Mouse (Mus musculus) CH12.LX (cell line): ENCODE measurements around the gene Fam193b. TPM values are rescaled to one million over a fixed set of nuclear protein-coding genes. Genes with fewer than 3 reads are reported as not detected.

ENCODE experiments used
- DNase-seq: peaks from one replicate; pipeline ENCODE4 v3.0.0-alpha.2; 2013; ENCODE audit errors: extremely low read depth
- H3K27ac ChIP-seq: 2 replicates; pipeline ENCODE4 v1.5.1; 2012; ENCODE audit warnings: low read depth, mild to moderate bottlenecking, control low read depth, moderate library complexity; ENCODE audit not compliant: insufficient read depth
- H3K27me3 ChIP-seq: replicated peaks from 2 replicates; pipeline ENCODE3; 2012; ENCODE audit warnings: inconsistent platforms
- H3K36me3 ChIP-seq, 2 experiments: replicated peaks in 1 of 2; 2 replicates each; pipeline versions ENCODE3 to v1.6.1; 2012; ENCODE audit warnings: inconsistent platforms in 1 of 2, low read length in 1 of 2, mild to moderate bottlenecking in 1 of 2, mixed read lengths in 1 of 2, moderate library complexity in 1 of 2; ENCODE audit not compliant: control insufficient read depth in 1 of 2, insufficient read depth in 1 of 2
- H3K4me1 ChIP-seq, 2 experiments: 2 replicates each; pipeline ENCODE4 v1.6.1; 2012; ENCODE audit warnings: inconsistent platforms in 1 of 2, moderate library complexity in 1 of 2; ENCODE audit not compliant: insufficient read depth in 2 of 2, control insufficient read depth in 1 of 2
- H3K4me2 ChIP-seq: 2 replicates; pipeline ENCODE4 v1.6.1; 2012; ENCODE audit warnings: low read depth, mild to moderate bottlenecking, control low read depth; ENCODE audit not compliant: poor library complexity, insufficient read depth, severe bottlenecking
- H3K4me3 ChIP-seq, 3 experiments: fragments of 150-350 bp in 1 of 3; sonication (generic) in 1 of 3; replicated peaks in 1 of 3; 2 replicates each; pipeline versions ENCODE3 to v1.5.1; 2011 to 2012; ENCODE audit warnings: low read depth in 2 of 3, low read length in 2 of 3, mild to moderate bottlenecking in 2 of 3, moderate library complexity in 2 of 3, control low read depth in 1 of 3, improper control_type of control experiment in 1 of 3, inconsistent platforms in 1 of 3, mixed read lengths in 1 of 3; ENCODE audit not compliant: poor library complexity in 1 of 3
- H3K79me2 ChIP-seq: replicated peaks from 2 replicates; pipeline ENCODE4 v1.6.1; 2012; ENCODE audit warnings: mild to moderate bottlenecking, moderate library complexity; ENCODE audit not compliant: control insufficient read depth, poor library complexity, insufficient read depth, severe bottlenecking; ENCODE audit errors: extremely low read depth
- H3K9ac ChIP-seq: 2 replicates; pipeline ENCODE4 v1.6.1; 2012; ENCODE audit warnings: low read depth, mild to moderate bottlenecking, control low read depth, moderate library complexity; ENCODE audit not compliant: insufficient read depth
- H3K9me3 ChIP-seq: replicated peaks from 2 replicates; pipeline ENCODE3; 2012; ENCODE audit warnings: low read length, inconsistent platforms, mixed read lengths
- BHLHE40 ChIP-seq: IDR thresholded peaks from 2 replicates; pipeline ENCODE4 v1.6.1; 2011; ENCODE audit warnings: mild to moderate bottlenecking, low read depth, low read length, improper control_type of control experiment
- CHD1 ChIP-seq: IDR thresholded peaks from 2 replicates; pipeline ENCODE4 v1.6.1; 2012; ENCODE audit warnings: low read depth, low read length, improper control_type of control experiment, inconsistent platforms
- CHD2 ChIP-seq: IDR thresholded peaks from 2 replicates; pipeline ENCODE4 v1.6.1; 2011; ENCODE audit warnings: low read length, improper control_type of control experiment
- CTCF ChIP-seq, 2 experiments: IDR thresholded peaks in 1 of 2; conservative IDR thresholded peaks in 1 of 2; 2 replicates each; pipeline ENCODE4 v1.5.1; 2011 to 2012; ENCODE audit warnings: low read depth in 2 of 2, low read length in 2 of 2, improper control_type of control experiment in 1 of 2, inconsistent platforms in 1 of 2, mild to moderate bottlenecking in 1 of 2, moderate library complexity in 1 of 2
- E2F4 ChIP-seq: IDR thresholded peaks from 2 replicates; pipeline ENCODE4 v1.6.1; 2011; ENCODE audit warnings: low read depth, low read length, improper control_type of control experiment; ENCODE audit not compliant: insufficient replicate concordance
- ELF1 ChIP-seq: IDR thresholded peaks from 2 replicates; pipeline ENCODE4 v1.6.1; 2014; ENCODE audit warnings: low read depth, mild to moderate bottlenecking, inconsistent platforms, low read length, improper control_type of control experiment
- EP300 ChIP-seq: IDR thresholded peaks from 2 replicates; pipeline ENCODE4 v1.6.1; 2011; ENCODE audit warnings: low read length, improper control_type of control experiment
- ETS1 ChIP-seq: conservative IDR thresholded peaks from 2 replicates; pipeline ENCODE4 v1.6.1; 2012; ENCODE audit warnings: low read depth, mild to moderate bottlenecking, inconsistent platforms, low read length, improper control_type of control experiment, moderate library complexity
- GABPA ChIP-seq: IDR thresholded peaks from 2 replicates; pipeline ENCODE4 v1.6.1; 2012; ENCODE audit warnings: low read depth, low read length, improper control_type of control experiment, inconsistent platforms; ENCODE audit not compliant: insufficient replicate concordance
- HCFC1 ChIP-seq: IDR thresholded peaks from 2 replicates; pipeline ENCODE4 v1.6.1; 2012; ENCODE audit warnings: low read depth, mild to moderate bottlenecking, inconsistent platforms, low read length, improper control_type of control experiment
- IRF4 ChIP-seq: IDR thresholded peaks from 2 replicates; pipeline ENCODE4 v1.6.1; 2014; ENCODE audit warnings: low read depth, mild to moderate bottlenecking, inconsistent platforms, low read length, improper control_type of control experiment
- JUND ChIP-seq: conservative IDR thresholded peaks from 2 replicates; pipeline ENCODE4 v1.6.1; 2011; ENCODE audit warnings: low read depth, low read length, improper control_type of control experiment
- MAFK ChIP-seq: IDR thresholded peaks from 2 replicates; pipeline ENCODE4 v1.6.1; 2011; ENCODE audit warnings: low read length, improper control_type of control experiment; ENCODE audit not compliant: insufficient replicate concordance
- MAX ChIP-seq: IDR thresholded peaks from 2 replicates; pipeline ENCODE4 v1.6.1; 2011; ENCODE audit warnings: low read length, improper control_type of control experiment
- MAZ ChIP-seq: IDR thresholded peaks from 2 replicates; pipeline ENCODE4 v1.6.1; 2012; ENCODE audit warnings: low read depth, mild to moderate bottlenecking, inconsistent platforms, low read length, improper control_type of control experiment, moderate library complexity
- MEF2A ChIP-seq: IDR thresholded peaks from 2 replicates; pipeline ENCODE4 v1.6.1; 2014; ENCODE audit warnings: low read depth, mild to moderate bottlenecking, inconsistent platforms, low read length, improper control_type of control experiment, borderline replicate concordance
- MXI1 ChIP-seq: IDR thresholded peaks from 2 replicates; pipeline ENCODE4 v1.6.1; 2011; ENCODE audit warnings: mild to moderate bottlenecking, low read depth, low read length, improper control_type of control experiment
- MYC ChIP-seq: IDR thresholded peaks from 2 replicates; pipeline ENCODE4 v1.6.1; 2011; ENCODE audit warnings: low read depth, mild to moderate bottlenecking, improper control_type of control experiment, low read length
- NELFE ChIP-seq: IDR thresholded peaks from 2 replicates; pipeline ENCODE4 v1.6.1; 2011; ENCODE audit warnings: low read depth, low read length, improper control_type of control experiment
- NRF1 ChIP-seq: IDR thresholded peaks from 2 replicates; pipeline ENCODE4 v1.6.1; 2014; ENCODE audit warnings: low read depth, mild to moderate bottlenecking, inconsistent platforms, low read length, improper control_type of control experiment, moderate library complexity
- PAX5 ChIP-seq: IDR thresholded peaks from 2 replicates; pipeline ENCODE4 v1.6.1; 2012; ENCODE audit warnings: low read length, inconsistent platforms, mixed read lengths
- POLR2A ChIP-seq: IDR thresholded peaks from 2 replicates; pipeline ENCODE4 v1.6.1; 2011; ENCODE audit warnings: low read depth, mild to moderate bottlenecking, improper control_type of control experiment, low read length
- POLR2AphosphoS2 ChIP-seq: IDR thresholded peaks from 2 replicates; pipeline ENCODE4 v1.6.1; 2011; ENCODE audit warnings: low read depth, low read length, improper control_type of control experiment
- RAD21 ChIP-seq: IDR thresholded peaks from 2 replicates; pipeline ENCODE4 v1.6.1; 2011; ENCODE audit warnings: low read depth, mild to moderate bottlenecking, low read length, improper control_type of control experiment, moderate library complexity
- RCOR1 ChIP-seq: conservative IDR thresholded peaks from 2 replicates; pipeline ENCODE4 v1.6.1; 2012; ENCODE audit warnings: low read depth, mild to moderate bottlenecking, inconsistent platforms, low read length, improper control_type of control experiment
- SIN3A ChIP-seq: IDR thresholded peaks from 2 replicates; pipeline ENCODE4 v1.6.1; 2012; ENCODE audit warnings: low read length, improper control_type of control experiment, inconsistent platforms
- SMC3 ChIP-seq: IDR thresholded peaks from 2 replicates; pipeline ENCODE4 v1.6.1; 2011; ENCODE audit warnings: low read depth, low read length, improper control_type of control experiment
- TBP ChIP-seq: conservative IDR thresholded peaks from 2 replicates; pipeline ENCODE4 v1.6.1; 2011; ENCODE audit warnings: low read depth, low read length, improper control_type of control experiment
- TCF12 ChIP-seq: IDR thresholded peaks from 2 replicates; pipeline ENCODE4 v1.6.1; 2014; ENCODE audit warnings: low read depth, mild to moderate bottlenecking, inconsistent platforms, low read length, improper control_type of control experiment
- USF1 ChIP-seq: IDR thresholded peaks from 2 replicates; pipeline ENCODE4 v1.6.1; 2014; ENCODE audit warnings: low read depth, mild to moderate bottlenecking, inconsistent platforms, low read length, improper control_type of control experiment
- ZKSCAN1 ChIP-seq: IDR thresholded peaks from 2 replicates; pipeline ENCODE4 v1.6.1; 2012; ENCODE audit warnings: low read depth, inconsistent platforms, low read length, improper control_type of control experiment, borderline replicate concordance
- ZMIZ1 ChIP-seq: IDR thresholded peaks from 2 replicates; pipeline ENCODE4 v1.6.1; 2012; ENCODE audit warnings: low read depth, mild to moderate bottlenecking, inconsistent platforms, low read length, improper control_type of control experiment
- ZNF384 ChIP-seq: IDR thresholded peaks from 2 replicates; pipeline ENCODE4 v1.6.1; 2012; ENCODE audit warnings: low read depth, low read length, improper control_type of control experiment, inconsistent platforms
- dilution Hi-C: fragments of 300-500 bp; cut with MboI; formaldehyde crosslinking; loops from 2 replicates; pipeline ENCODE4 v1.14.3; 2020; ENCODE audit warnings: low sequenced_read_pairs; ENCODE audit not compliant: extremely low pct_unique_long_range_greater_than_20kb, extremely low pct_ligation_motif_present
- in situ Hi-C: fragments of 300-500 bp; cut with MboI; formaldehyde crosslinking; loops from 3 replicates; pipeline ENCODE4 v1.14.3; 2019; ENCODE audit warnings: low sequenced_read_pairs, low pct_ligation_motif_present, low pct_unique_long_range_greater_than_20kb, mixed read lengths
- polyA plus RNA-seq: library from polyadenylated mRNA; unstranded; fragments of >175 nt; gene quantifications from 2 replicates; pipeline ENCODE4 v1.2.1, GENCODE M21; 2012; ENCODE audit warnings: low read depth; ENCODE audit not compliant: insufficient read length
- total RNA-seq, 2 experiments: library from RNA; depleted of rRNA; stranded (reverse); fragments of 300-350 nt in 1 of 2; fragments of >200 nt in 1 of 2; gene quantifications; 2 replicates each; pipeline ENCODE4 v1.2.3; 2012 to 2014

Fam193b gene
- total and polyA plus RNA-seq, 3 experiments: 9.2 to 22.4 (median 17.9) TPM

DNA sequence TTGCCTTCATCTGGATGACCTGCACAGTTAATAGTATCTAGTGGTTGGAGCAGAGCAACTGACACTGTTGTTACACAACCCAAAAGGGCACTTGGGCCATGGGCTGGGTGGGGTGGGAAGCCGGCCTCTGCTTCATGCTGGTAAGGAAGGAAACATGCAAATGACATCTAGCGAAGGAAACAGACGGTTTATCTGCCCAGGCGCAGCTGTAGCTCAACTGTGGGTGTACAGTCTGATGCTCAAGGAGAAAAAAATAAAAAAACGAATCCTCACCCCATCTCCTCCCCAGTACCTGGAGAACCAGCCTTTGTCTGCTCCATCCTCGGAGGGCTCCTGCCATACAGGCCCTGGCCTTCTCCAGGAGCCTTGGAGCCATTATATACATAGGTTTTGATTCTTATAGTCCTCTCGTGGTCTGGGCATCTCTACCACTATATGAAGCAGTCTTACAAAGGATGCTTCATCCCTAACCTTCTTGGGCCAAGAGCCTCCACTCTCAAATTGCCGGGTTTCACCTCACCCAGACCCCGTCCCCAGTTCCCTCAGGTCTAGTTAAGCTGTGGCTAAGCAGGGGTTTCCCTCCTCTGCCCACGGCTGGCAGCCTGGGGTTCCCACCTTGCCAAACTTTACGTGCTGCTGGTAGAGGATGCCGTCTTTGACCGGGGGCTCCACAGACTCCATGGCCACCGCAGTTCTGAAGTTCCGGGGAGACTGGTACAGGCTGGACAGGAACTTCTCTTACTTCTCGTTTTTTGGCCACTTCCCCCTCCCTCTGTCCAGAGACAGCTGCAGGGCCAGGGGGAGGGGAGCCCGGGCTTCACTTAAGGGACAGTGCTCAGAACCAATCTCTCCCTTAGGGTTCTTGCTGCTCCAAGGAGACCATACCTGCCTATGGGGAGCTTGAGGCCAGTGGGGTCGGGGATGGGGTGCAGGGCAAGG lies 42.8 kb downstream of the Fam193b start:
- peak overlapping the region; percentile 85 for H3K4me2 ChIP-seq
- H3K9me3 ChIP-seq: no peaks in the 10 kb centered on the region
- H3K27me3 ChIP-seq: no peaks in the 10 kb centered on the region
- H3K4me1 ChIP-seq: peaks cover 33 to 57% of the 10 kb centered on the region in 2 experiments
- peaks cover 2% of the 10 kb centered on the region; the same call in 1 of the 2 replicates for H3K79me2 ChIP-seq
- peak overlapping the region; percentile 94 for H3K9ac ChIP-seq
- TF ChIP-seq BHLHE40 (peak; percentile 13; the same call in 1 of the 2 replicates), MXI1 (peak; percentile 21), POLR2AphosphoS2 (no peak; the same call in 1 of the 2 replicates), ZKSCAN1 (no peak), MAZ (peak; percentile 90), POLR2A (peak; percentile 65), PAX5 (no peak), HCFC1 (peak; percentile 57), NRF1 (peak; percentile 37), GABPA (no peak), TCF12 (peak; percentile 79), ZNF384 (peak; percentile 83), EP300 (peak; percentile 73), CTCF (conservative IDR thresholded peaks at IDR 0.05 in 1 of 2, IDR thresholded peaks at IDR 0.05 in 1 of 2; ENCODE audit: low read depth in 2 of 2, low read length in 2 of 2) (no peak; a peak in 1 of 4 replicates), JUND (no peak), USF1 (no peak), SMC3 (no peak), RCOR1 (0 out of 2 replicates have a peak, but pooled peaks have one; percentile 64), ETS1 (peak; percentile 72), MAFK (peak; percentile 53; the same call in 1 of the 2 replicates), CHD1 (no peak; the same call in 1 of the 2 replicates), E2F4 (no peak), MEF2A (peak; percentile 61), ELF1 (peak; percentile 69), TBP (0 out of 2 replicates have a peak, but pooled peaks have one; percentile 60), SIN3A (peak; percentile 60), CHD2 (peak; percentile 82), NELFE (peak; percentile 56; the same call in 1 of the 2 replicates), ZMIZ1 (peak; percentile 31; the same call in 1 of the 2 replicates), MYC (0 out of 2 replicates have a peak, but pooled peaks have one; percentile 34), MAX (peak; percentile 40), RAD21 (no peak), IRF4 (peak; percentile 69; the same call in 1 of the 2 replicates)
- dilution Hi-C loops (no loop called here), in situ Hi-C loops (no loop called here)
- DNase-seq: peak; percentile 75
- H3K4me3 ChIP-seq: peak overlapping the region; percentile 60 to 84 (median 80)
- H3K27ac ChIP-seq: peak overlapping the region; percentile 99
- H3K36me3 ChIP-seq: peaks cover 66 to 67% of the 10 kb centered on the region in 2 experiments
